Mouse (Mus musculus): ENCODE results near the gene Cebpa.

Cebpa gene

GRCm38 (mm10) chr7:35118841-35119413, at the start of gene Cebpa:
Gene Cebpa, plus strand, starts transcription at chr7:35119293.
- DNase-seq (ENCODE audit: low read depth, low spot score), result peak; percentile 69

- no peak for DNase-seq (ENCODE audit: low read depth, low spot score)
Observed at GRCm38 (mm10) chr7:35076645-35077044, 42.4 kb upstream of the Cebpa start.

- no peak for DNase-seq (ENCODE audit: low read depth, low spot score)
Observed at GRCm38 (mm10) chr7:35080843-35081338, 38.2 kb upstream of the Cebpa start.

GRCm38 (mm10) chr7:35081406-35082104, 37.5 kb upstream of the Cebpa start:
- DNase-seq (ENCODE audit: low read depth, low spot score), result no peak

GRCm38 (mm10) chr7:35084565-35085360, 34.3 kb upstream of the Cebpa start:
- DNase-seq (ENCODE audit: low read depth, low spot score), result no peak

- DNase-seq (ENCODE audit: low read depth, low spot score), result peak; percentile 50
Observed at GRCm38 (mm10) chr7:35086271-35086861, 32.7 kb upstream of the Cebpa start.

GRCm38 (mm10) chr7:35090550-35090949, 28.5 kb upstream of the Cebpa start:
- DNase-seq (ENCODE audit: low read depth, low spot score), result no peak

- no peak for DNase-seq (ENCODE audit: low read depth, low spot score)
Observed at GRCm38 (mm10) chr7:35094975-35095678, 24.0 kb upstream of the Cebpa start.

- DNase-seq (ENCODE audit: low read depth, low spot score), result no peak
Observed at GRCm38 (mm10) chr7:35098777-35099176, 20.3 kb upstream of the Cebpa start.

GRCm38 (mm10) chr7:35099528-35099927, 19.6 kb upstream of the Cebpa start:
- DNase-seq (ENCODE audit: low read depth, low spot score), result no peak

- DNase-seq (ENCODE audit: low read depth, low spot score), result no peak
Observed at GRCm38 (mm10) chr7:35106614-35107013, 12.5 kb upstream of the Cebpa start.

- no peak for DNase-seq (ENCODE audit: low read depth, low spot score)
Observed at GRCm38 (mm10) chr7:35107630-35108029, 11.5 kb upstream of the Cebpa start.

GRCm38 (mm10) chr7:35108046-35108445, 11.0 kb upstream of the Cebpa start:
- no peak for DNase-seq (ENCODE audit: low read depth, low spot score)

GRCm38 (mm10) chr7:35108663-35109062, 10.4 kb upstream of the Cebpa start:
- no peak for DNase-seq (ENCODE audit: low read depth, low spot score)

- DNase-seq (ENCODE audit: low read depth, low spot score), result no peak
Observed at GRCm38 (mm10) chr7:35113136-35113535, 6.0 kb upstream of the Cebpa start.

- DNase-seq (ENCODE audit: low read depth, low spot score), result no peak
Observed at GRCm38 (mm10) chr7:35113721-35114120, 5.4 kb upstream of the Cebpa start.

- no peak for DNase-seq (ENCODE audit: low read depth, low spot score)
Observed at GRCm38 (mm10) chr7:35116524-35116923, 2.6 kb upstream of the Cebpa start.

- DNase-seq (ENCODE audit: low read depth, low spot score), result no peak
Observed at GRCm38 (mm10) chr7:35117052-35117451, 2.0 kb upstream of the Cebpa start.

- no peak for DNase-seq (ENCODE audit: low read depth, low spot score)
Observed at GRCm38 (mm10) chr7:35117761-35118098, 1.4 kb upstream of the Cebpa start.

- no peak for DNase-seq (ENCODE audit: low read depth, low spot score)
Observed at GRCm38 (mm10) chr7:35118099-35118781, 853 bp upstream of the Cebpa start.
